Mouse (Mus musculus) embryo, embryonic 10.5 days (tissue): ENCODE results near the gene Vmn1r207-ps.
"Not testable (repeated sequence)": the region's sequence is repeated elsewhere in the genome, so short reads cannot be mapped to it uniquely, and the experiment has no call there.

ENCODE experiments used
- DNase-seq: peaks from one replicate; pipeline ENCODE4 v3.0.0-alpha.2; 2015; ENCODE audit warnings: low spot score

Vmn1r207-ps gene

GRCm38 (mm10) chr13:22729529-22729928 is at the start of gene Vmn1r207-ps:
Vmn1r207-ps (minus strand) TSS chr13:22729629.
- DNase-seq: not testable (repeated sequence)

DNA sequence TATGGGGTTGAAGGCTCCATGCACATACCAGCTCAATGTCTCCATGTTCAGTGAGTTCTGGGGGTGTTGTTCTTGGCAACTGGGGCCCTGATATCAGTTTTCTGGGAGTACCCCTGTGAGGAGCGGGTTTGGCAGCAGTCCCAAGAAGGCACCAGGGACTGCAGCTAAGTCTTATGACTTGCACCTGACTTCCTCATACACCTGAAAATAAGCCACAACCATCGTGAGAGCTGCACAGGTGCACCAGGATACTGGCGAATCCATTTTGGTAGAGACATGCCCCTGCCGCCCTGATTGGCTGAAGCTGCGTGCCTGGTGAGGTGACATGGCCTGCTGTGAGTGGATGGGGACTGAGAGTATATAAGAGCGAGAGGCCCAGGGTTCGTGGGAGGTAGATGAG is 47.9 kb upstream of the Vmn1r207-ps start, which contains the start of gene Vmn1r208:
Vmn1r208 (minus strand) TSS at position 101 of the 400 bp plus-strand sequence.
- DNase-seq: not testable (repeated sequence)

- DNase-seq: not testable (repeated sequence)
These were observed 42.2 kb upstream of the Vmn1r207-ps start for GRCm38 (mm10) chr13:22771592-22771991.

- peak; percentile 37 for DNase-seq
These were observed 18.1 kb upstream of the Vmn1r207-ps start for GRCm38 (mm10) chr13:22747524-22747923.

GRCm38 (mm10) chr13:22706947-22707346 is 22.5 kb downstream of the Vmn1r207-ps start:
- not testable (repeated sequence) for DNase-seq

GRCm38 (mm10) chr13:22702951-22703350 is 26.5 kb downstream of the Vmn1r207-ps start:
- not testable (repeated sequence) for DNase-seq
